Mouse (Mus musculus): ENCODE results near the gene Nipbl. TPM values are rescaled to one million over a fixed set of nuclear protein-coding genes. Genes with fewer than 3 reads are reported as not detected.
A peak's percentile ranks its signal among the peaks of the same experiment; 100 is the strongest.

Gene Nipbl
- 19.5 and 21.3 TPM in 2 replicates for polyA plus RNA-seq (2012; rRNA removed)

GRCm38 (mm10) chr15:8443926-8444889, at the start of gene Nipbl:
Gene Nipbl (minus strand): TSS chr15:8444463.
- no peaks in the 10 kb centered on the region for H3K36me3 ChIP-seq (ENCODE audit: control insufficient read depth, insufficient read depth, low read length)
- H3K27ac ChIP-seq (ENCODE audit: control insufficient read depth, insufficient read depth, low read length) = peak within 1 kb of the TSS; percentile 98
- TF ChIP-seq CTCF (IDR thresholded peaks at IDR 0.05; ENCODE audit: borderline replicate concordance, control insufficient read depth, extremely low read depth, insufficient read depth, low read length, poor library complexity) (0 out of 2 replicates have a peak, but pooled peaks have one; percentile 11), POLR2A (IDR thresholded peaks at IDR 0.05; ENCODE audit: control insufficient read depth, extremely low read depth, insufficient read depth, low read length, poor library complexity) (peak; percentile 92)
- peaks cover 6% of the 10 kb centered on the region for H3K4me1 ChIP-seq (replicated peaks; ENCODE audit: control insufficient read depth, insufficient read depth, low read length)
- H3K4me3 ChIP-seq (ENCODE audit: control insufficient read depth, insufficient read depth, low read length) = peak within 1 kb of the TSS; percentile 97
- DNase-seq = peak; percentile 91
- WGBS = under 1% methylated on average over 96 of the region's 102 CpGs
- H3K27me3 ChIP-seq (ENCODE audit: control insufficient read depth, insufficient read depth, low read length) = no peaks in the 10 kb centered on the region

GRCm38 (mm10) chr15:8485261-8485660, 41.0 kb upstream of the Nipbl start:
- no peaks in the 10 kb centered on the region for H3K4me1 ChIP-seq (replicated peaks; ENCODE audit: control insufficient read depth, insufficient read depth, low read length)
- WGBS = 95% methylated on average over 6 of the region's 6 CpGs
- H3K4me3 ChIP-seq (ENCODE audit: control insufficient read depth, insufficient read depth, low read length) = no peak overlapping the region
- no peak for DNase-seq
- H3K27ac ChIP-seq (ENCODE audit: control insufficient read depth, insufficient read depth, low read length) = no peak overlapping the region
- TF ChIP-seq POLR2A (IDR thresholded peaks at IDR 0.05; ENCODE audit: control insufficient read depth, extremely low read depth, insufficient read depth, low read length, poor library complexity) (no peak), CTCF (IDR thresholded peaks at IDR 0.05; ENCODE audit: borderline replicate concordance, control insufficient read depth, extremely low read depth, insufficient read depth, low read length, poor library complexity) (no peak)
- no peaks in the 10 kb centered on the region for H3K27me3 ChIP-seq (ENCODE audit: control insufficient read depth, insufficient read depth, low read length)
- H3K36me3 ChIP-seq (ENCODE audit: control insufficient read depth, insufficient read depth, low read length) = no peaks in the 10 kb centered on the region

GRCm38 (mm10) chr15:8469006-8469575, 24.8 kb upstream of the Nipbl start:
- Histone ChIP-seq H3K4me1 (replicated peaks; ENCODE audit: control insufficient read depth, insufficient read depth, low read length) (no peaks in the 10 kb centered on the region), H3K27me3 (ENCODE audit: control insufficient read depth, insufficient read depth, low read length) (no peaks in the 10 kb centered on the region), H3K36me3 (ENCODE audit: control insufficient read depth, insufficient read depth, low read length) (no peaks in the 10 kb centered on the region), H3K27ac (ENCODE audit: control insufficient read depth, insufficient read depth, low read length) (no peak overlapping the region), H3K4me3 (ENCODE audit: control insufficient read depth, insufficient read depth, low read length) (no peak overlapping the region)
- WGBS = 88% methylated on average over 4 of the region's 4 CpGs
- DNase-seq = no peak
- TF ChIP-seq CTCF (IDR thresholded peaks at IDR 0.05; ENCODE audit: borderline replicate concordance, control insufficient read depth, extremely low read depth, insufficient read depth, low read length, poor library complexity) (no peak), POLR2A (IDR thresholded peaks at IDR 0.05; ENCODE audit: control insufficient read depth, extremely low read depth, insufficient read depth, low read length, poor library complexity) (no peak)

GRCm38 (mm10) chr15:8463521-8463920, 19.3 kb upstream of the Nipbl start:
- no peak for TF ChIP-seq CTCF (IDR thresholded peaks at IDR 0.05; ENCODE audit: borderline replicate concordance, control insufficient read depth, extremely low read depth, insufficient read depth, low read length, poor library complexity)
- no peak for TF ChIP-seq POLR2A (IDR thresholded peaks at IDR 0.05; ENCODE audit: control insufficient read depth, extremely low read depth, insufficient read depth, low read length, poor library complexity)
- no peak overlapping the region for H3K27ac ChIP-seq (ENCODE audit: control insufficient read depth, insufficient read depth, low read length)
- H3K36me3 ChIP-seq (ENCODE audit: control insufficient read depth, insufficient read depth, low read length) = no peaks in the 10 kb centered on the region
- WGBS = 88% methylated on average over 1 of the region's 1 CpGs
- no peaks in the 10 kb centered on the region for H3K4me1 ChIP-seq (replicated peaks; ENCODE audit: control insufficient read depth, insufficient read depth, low read length)
- no peaks in the 10 kb centered on the region for H3K27me3 ChIP-seq (ENCODE audit: control insufficient read depth, insufficient read depth, low read length)
- no peak for DNase-seq
- no peak overlapping the region for H3K4me3 ChIP-seq (ENCODE audit: control insufficient read depth, insufficient read depth, low read length)

- TF ChIP-seq CTCF (IDR thresholded peaks at IDR 0.05; ENCODE audit: borderline replicate concordance, control insufficient read depth, extremely low read depth, insufficient read depth, low read length, poor library complexity) (no peak), POLR2A (IDR thresholded peaks at IDR 0.05; ENCODE audit: control insufficient read depth, extremely low read depth, insufficient read depth, low read length, poor library complexity) (no peak)
- no peaks in the 10 kb centered on the region for H3K36me3 ChIP-seq (ENCODE audit: control insufficient read depth, insufficient read depth, low read length)
- DNase-seq = no peak
- no peaks in the 10 kb centered on the region for H3K27me3 ChIP-seq (ENCODE audit: control insufficient read depth, insufficient read depth, low read length)
- H3K4me1 ChIP-seq (replicated peaks; ENCODE audit: control insufficient read depth, insufficient read depth, low read length) = no peaks in the 10 kb centered on the region
- WGBS = 96% methylated on average over 4 of the region's 4 CpGs
- H3K4me3 ChIP-seq (ENCODE audit: control insufficient read depth, insufficient read depth, low read length) = no peak overlapping the region
- H3K27ac ChIP-seq (ENCODE audit: control insufficient read depth, insufficient read depth, low read length) = no peak overlapping the region
These were observed 18.5 kb upstream of the Nipbl start for GRCm38 (mm10) chr15:8462780-8463179.

GRCm38 (mm10) chr15:8460871-8461270, 16.6 kb upstream of the Nipbl start:
- TF ChIP-seq CTCF (IDR thresholded peaks at IDR 0.05; ENCODE audit: borderline replicate concordance, control insufficient read depth, extremely low read depth, insufficient read depth, low read length, poor library complexity) = no peak
- no peak for TF ChIP-seq POLR2A (IDR thresholded peaks at IDR 0.05; ENCODE audit: control insufficient read depth, extremely low read depth, insufficient read depth, low read length, poor library complexity)
- no peaks in the 10 kb centered on the region for H3K4me1 ChIP-seq (replicated peaks; ENCODE audit: control insufficient read depth, insufficient read depth, low read length)
- no peak for DNase-seq
- H3K27me3 ChIP-seq (ENCODE audit: control insufficient read depth, insufficient read depth, low read length) = no peaks in the 10 kb centered on the region
- no peaks in the 10 kb centered on the region for H3K36me3 ChIP-seq (ENCODE audit: control insufficient read depth, insufficient read depth, low read length)
- H3K27ac ChIP-seq (ENCODE audit: control insufficient read depth, insufficient read depth, low read length) = no peak overlapping the region
- H3K4me3 ChIP-seq (ENCODE audit: control insufficient read depth, insufficient read depth, low read length) = no peak overlapping the region
- 88% methylated on average over 2 of the region's 2 CpGs for WGBS
